Mouse (Mus musculus) heart, embryonic 11.5 days (tissue): ENCODE results near the gene Haghl. TPM values are rescaled to one million over a fixed set of nuclear protein-coding genes. Genes with fewer than 3 reads are reported as not detected.
"Not testable (repeated sequence)": the region's sequence is repeated elsewhere in the genome, so short reads cannot be mapped to it uniquely, and the experiment has no call there.

Experiments used
- ATAC-seq: fragments of 200-750 bp; cut with Nextera tagmentation; replicated peaks from 2 replicates; pipeline ENCODE4 v1.8.0; 2017; ENCODE audit warnings: moderate library complexity; ENCODE audit not compliant: insufficient number of reproducible peaks, low FRiP score, low TSS enrichment
- H3K27ac ChIP-seq: fragments of 300-500 bp; sonication (generic); 2 replicates; pipeline ENCODE4 v1.5.1; 2014; ENCODE audit warnings: mild to moderate bottlenecking, low read depth, low read length
- H3K27me3 ChIP-seq: fragments of 300-500 bp; sonication (generic); 2 replicates; pipeline ENCODE4 v1.6.1; 2014; ENCODE audit warnings: mild to moderate bottlenecking, low read length, mixed read lengths; ENCODE audit not compliant: control insufficient read depth, insufficient read depth
- H3K36me3 ChIP-seq: fragments of 300-500 bp; sonication (generic); 2 replicates; pipeline ENCODE4 v1.6.1; 2014; ENCODE audit warnings: mild to moderate bottlenecking, low read length, moderate library complexity, mixed read lengths; ENCODE audit not compliant: control insufficient read depth, insufficient read depth
- H3K4me1 ChIP-seq: fragments of 300-500 bp; sonication (generic); 2 replicates; pipeline ENCODE4 v1.6.1; 2014; ENCODE audit warnings: low read length; ENCODE audit not compliant: control insufficient read depth, insufficient read depth
- H3K4me2 ChIP-seq: fragments of 300-500 bp; sonication (generic); 2 replicates; pipeline ENCODE4 v1.6.1; 2014; ENCODE audit warnings: mild to moderate bottlenecking, moderate library complexity
- H3K4me3 ChIP-seq: fragments of 300-500 bp; sonication (generic); 2 replicates; pipeline ENCODE4 v1.5.1; 2014; ENCODE audit warnings: low read depth, low read length
- H3K9ac ChIP-seq: fragments of 300-500 bp; sonication (generic); 2 replicates; pipeline ENCODE4 v1.6.1; 2014; ENCODE audit warnings: mild to moderate bottlenecking, low read depth, low read length, moderate library complexity
- H3K9me3 ChIP-seq: fragments of 300-500 bp; sonication (generic); replicated peaks from 2 replicates; pipeline ENCODE4 v1.6.1; 2016; ENCODE audit warnings: low read length; ENCODE audit not compliant: control insufficient read depth
- WGBS: fragments of 180-500 bp; shearing (Covaris S2); extraction: QIAGEN DNeasy Blood & Tissue Kit; methylation state at CpG from one replicate; pipeline ENCODE4 v1.1.7; 2014; ENCODE audit not compliant: insufficient replicate concordance; 5-methylcytosine and 5-hydroxymethylcytosine counted together
- polyA plus RNA-seq: library from polyadenylated mRNA; unstranded; fragments of >200 nt; fragmentation: Nextera tagmentation; extraction: Ambion mirVana; gene quantifications from 2 replicates; pipeline ENCODE4 v1.2.1, GENCODE M21; 2014

The Haghl gene
- polyA plus RNA-seq, 1 experiment from 2014 or later: 52.3 TPM

GRCm38 (mm10) chr17:25751446-25751845 lies 34.0 kb downstream of the Haghl start:
- no peaks in the 10 kb centered on the region for H3K27me3 ChIP-seq
- no peak overlapping the region for H3K4me2 ChIP-seq
- ATAC-seq: no peak
- H3K9ac ChIP-seq: 0 out of 2 replicates have a peak overlapping the region, but pooled peaks have one; percentile 24
- H3K27ac ChIP-seq: no peak overlapping the region
- 53% methylated on average over 5 of the region's 5 CpGs for WGBS
- peaks cover 10% of the 10 kb centered on the region for H3K4me1 ChIP-seq
- no peaks in the 10 kb centered on the region for H3K9me3 ChIP-seq
- no peak overlapping the region for H3K4me3 ChIP-seq
- no peaks in the 10 kb centered on the region for H3K36me3 ChIP-seq

GRCm38 (mm10) chr17:25749314-25749713 lies 36.2 kb downstream of the Haghl start:
- Histone ChIP-seq H3K27me3 (no peaks in the 10 kb centered on the region), H3K9ac (no peak overlapping the region), H3K36me3 (no peaks in the 10 kb centered on the region), H3K9me3 (no peaks in the 10 kb centered on the region), H3K4me2 (no peak overlapping the region), H3K4me1 (peaks cover 6% of the 10 kb centered on the region), H3K4me3 (no peak overlapping the region), H3K27ac (no peak overlapping the region)
- no peak for ATAC-seq
- 81% methylated on average over 6 of the region's 6 CpGs for WGBS

GRCm38 (mm10) chr17:25748238-25748637 lies 37.2 kb downstream of the Haghl start:
- Histone ChIP-seq H3K27ac (no peak overlapping the region), H3K9me3 (no peaks in the 10 kb centered on the region), H3K9ac (no peak overlapping the region), H3K4me1 (peaks cover 6% of the 10 kb centered on the region), H3K4me3 (no peak overlapping the region), H3K4me2 (no peak overlapping the region), H3K27me3 (peaks cover 3% of the 10 kb centered on the region; the same call in 1 of the 2 replicates), H3K36me3 (no peaks in the 10 kb centered on the region)
- WGBS: 82% methylated on average over 4 of the region's 4 CpGs
- ATAC-seq: no peak

- Histone ChIP-seq H3K27ac (no peak overlapping the region), H3K4me1 (no peaks in the 10 kb centered on the region), H3K9me3 (no peaks in the 10 kb centered on the region), H3K4me2 (no peak overlapping the region), H3K9ac (no peak overlapping the region), H3K36me3 (no peaks in the 10 kb centered on the region), H3K27me3 (peaks cover 10% of the 10 kb centered on the region), H3K4me3 (no peak overlapping the region)
- WGBS: 76% methylated on average over 10 of the region's 10 CpGs
- ATAC-seq: no peak
Measured at GRCm38 (mm10) chr17:25744311-25744710, 41.2 kb downstream of the Haghl start.

- Histone ChIP-seq H3K27me3 (peaks cover 10% of the 10 kb centered on the region), H3K9me3 (no peaks in the 10 kb centered on the region), H3K36me3 (no peaks in the 10 kb centered on the region), H3K4me1 (no peaks in the 10 kb centered on the region), H3K27ac (no peak overlapping the region), H3K4me3 (no peak overlapping the region), H3K4me2 (no peak overlapping the region), H3K9ac (no peak overlapping the region)
- no peak for ATAC-seq
- WGBS: 88% methylated on average over 9 of the region's 9 CpGs
Measured at GRCm38 (mm10) chr17:25743831-25744230, 41.6 kb downstream of the Haghl start.

- not testable (repeated sequence) for ATAC-seq, H3K4me2 ChIP-seq, H3K36me3 ChIP-seq, H3K9ac ChIP-seq, H3K4me3 ChIP-seq, H3K27ac ChIP-seq, H3K9me3 ChIP-seq, H3K4me1 ChIP-seq
- peaks cover 14% of the 10 kb centered on the region for H3K27me3 ChIP-seq
- 62% methylated on average over 12 of the region's 12 CpGs for WGBS
Measured at GRCm38 (mm10) chr17:25741471-25741870, 44.0 kb downstream of the Haghl start.

- Histone ChIP-seq H3K9ac (no peak overlapping the region), H3K27me3 (peaks cover 18% of the 10 kb centered on the region), H3K4me2 (no peak overlapping the region), H3K27ac (no peak overlapping the region), H3K4me1 (no peaks in the 10 kb centered on the region), H3K4me3 (no peak overlapping the region), H3K36me3 (no peaks in the 10 kb centered on the region), H3K9me3 (no peaks in the 10 kb centered on the region)
- 75% methylated on average over 7 of the region's 7 CpGs for WGBS
- ATAC-seq: no peak
Measured at GRCm38 (mm10) chr17:25738861-25739260, 46.6 kb downstream of the Haghl start.

GRCm38 (mm10) chr17:25735745-25736144 lies 49.7 kb downstream of the Haghl start, which contains the start of gene Mslnl:
Mslnl (plus strand) TSS chr17:25736042.
- WGBS: 68% methylated on average over 3 of the region's 3 CpGs
- no peak for ATAC-seq
- Histone ChIP-seq H3K9me3 (no peaks in the 10 kb centered on the region), H3K4me1 (no peaks in the 10 kb centered on the region), H3K4me2 (no peak within 1 kb of the TSS), H3K9ac (no peak within 1 kb of the TSS), H3K27me3 (peaks cover 10% of the 10 kb centered on the region), H3K27ac (no peak within 1 kb of the TSS), H3K36me3 (peaks cover 2% of the 10 kb centered on the region; the same call in 1 of the 2 replicates), H3K4me3 (no peak within 1 kb of the TSS)

GRCm38 (mm10) chr17:25735246-25735645 lies 50.2 kb downstream of the Haghl start:
- 74% methylated on average over 5 of the region's 5 CpGs for WGBS
- Histone ChIP-seq H3K36me3 (peaks cover 4% of the 10 kb centered on the region; the same call in 1 of the 2 replicates), H3K27me3 (peaks cover 10% of the 10 kb centered on the region; the same call in 1 of the 2 replicates), H3K9ac (no peak overlapping the region), H3K4me3 (no peak overlapping the region), H3K9me3 (no peaks in the 10 kb centered on the region), H3K27ac (no peak overlapping the region), H3K4me1 (no peaks in the 10 kb centered on the region), H3K4me2 (no peak overlapping the region)
- ATAC-seq: no peak
